Mouse (Mus musculus): ENCODE data around the gene Tnfrsf9.

GRCm38 (mm10) chr4:150938063-150938452, 23.7 kb downstream of the Tnfrsf9 start:
- no peak for TF ChIP-seq CTCF (IDR thresholded peaks at IDR 0.05 in 2 of 3, conservative IDR thresholded peaks at IDR 0.05 in 1 of 3; ENCODE audit: control insufficient read depth in 1 of 3, insufficient read depth in 1 of 3, low read depth in 2 of 3, low read length in 3 of 3, poor library complexity in 1 of 3, severe bottlenecking in 1 of 3)
- no peak for TF ChIP-seq NELFE (IDR thresholded peaks at IDR 0.05; ENCODE audit: low read depth, low read length)
- no peak; a peak in 1 of 4 replicates for TF ChIP-seq POLR2A (IDR thresholded peaks at IDR 0.05; ENCODE audit: control insufficient read depth in 1 of 2, insufficient read depth in 1 of 2, low read depth in 1 of 2, low read length in 2 of 2, poor library complexity in 1 of 2)
- TF ChIP-seq CHD2 (IDR thresholded peaks at IDR 0.05; ENCODE audit: low read length), result no peak
- TF ChIP-seq TBP (IDR thresholded peaks at IDR 0.05; ENCODE audit: low read depth, low read length), result no peak
- no peak for TF ChIP-seq HCFC1 (IDR thresholded peaks at IDR 0.05; ENCODE audit: low read depth, low read length)
- no peak for TF ChIP-seq TAL1 (IDR thresholded peaks at IDR 0.05; ENCODE audit: low read length)
- no peak for TF ChIP-seq GATA1 (IDR thresholded peaks at IDR 0.05; ENCODE audit: low read depth, low read length)
- TF ChIP-seq GABPA (IDR thresholded peaks at IDR 0.05; ENCODE audit: low read depth, low read length), result no peak
- TF ChIP-seq MAX (IDR thresholded peaks at IDR 0.05; ENCODE audit: low read length), result no peak; the same call in 1 of the 2 replicates
